Comparison of ENCODE assay signal across 8 mouse cellular contexts in the genomic region with DNA sequence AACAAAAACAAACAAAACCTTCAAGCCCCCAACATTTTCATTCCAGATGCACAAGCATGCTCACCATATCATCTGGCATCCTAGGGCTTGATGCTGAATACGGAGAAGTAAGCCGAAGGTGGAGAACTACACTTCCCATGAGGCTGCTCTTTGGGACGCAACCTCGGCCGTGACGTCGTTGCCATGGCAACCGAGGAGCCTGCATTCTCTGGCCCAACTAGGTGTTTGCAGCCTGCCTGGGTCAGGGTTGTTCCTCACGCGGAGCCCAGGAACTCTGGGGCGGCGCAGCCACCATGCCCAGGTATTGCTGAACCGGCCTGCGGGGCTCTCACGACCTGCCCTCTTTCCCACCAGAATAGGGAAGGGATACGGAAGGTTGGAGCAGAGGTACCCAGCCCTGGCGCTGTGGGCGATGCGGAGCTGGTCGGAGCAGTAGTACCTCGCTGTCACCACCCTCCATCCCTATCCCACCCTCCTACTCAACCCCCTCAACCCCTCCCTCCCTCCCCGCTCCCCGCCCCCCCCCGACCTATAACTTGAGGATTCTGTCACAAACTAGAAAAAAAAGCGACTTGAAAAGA. TPM values are rescaled to one million over a fixed set of nuclear protein-coding genes. Genes with fewer than 3 reads are reported as not detected.
DNase-seq lines count a peak whose midpoint lies in the region; ATAC-seq and TF ChIP-seq lines count a peak whose summit lies in the region.

A gene (plus strand): TSS at position 221 of the 581 bp plus-strand sequence.

- no peaks in the 10 kb centered on the region for H3K9me3 ChIP-seq in embryonic facial prominence, embryonic 11.5 days (replicated peaks; ENCODE audit: control insufficient read depth, low read length)
- H3K9me3 ChIP-seq in intestine, postnatal 0 days (ENCODE audit: control insufficient read depth) = no peaks in the 10 kb centered on the region
- no peaks in the 10 kb centered on the region for H3K9me3 ChIP-seq in midbrain, embryonic 10.5 days (replicated peaks)

- peak within 1 kb of the TSS; percentile 43 for H3K27ac ChIP-seq in embryonic facial prominence, embryonic 11.5 days (replicated peaks; ENCODE audit: low read depth, low read length)
- no peak within 1 kb of the TSS for H3K27ac ChIP-seq in intestine, postnatal 0 days (ENCODE audit: low read depth, low read length)
- H3K27ac ChIP-seq in midbrain, embryonic 10.5 days (replicated peaks) = peak within 1 kb of the TSS; percentile 82

- H3K4me3 ChIP-seq in embryonic facial prominence, embryonic 11.5 days (ENCODE audit: low read depth, low read length) = peak within 1 kb of the TSS; percentile 57
- peak within 1 kb of the TSS; percentile 46 for H3K4me3 ChIP-seq in intestine, postnatal 0 days (ENCODE audit: low read depth, low read length)
- peak within 1 kb of the TSS; percentile 65 for H3K4me3 ChIP-seq in midbrain, embryonic 10.5 days

- WGBS in embryonic facial prominence, embryonic 11.5 days = under 1% methylated on average over 21 of the region's 25 CpGs
- under 1% methylated on average over 25 of the region's 25 CpGs for WGBS in intestine, postnatal 0 days
- under 1% methylated on average over 25 of the region's 25 CpGs for WGBS in midbrain, embryonic 10.5 days

- H3K27me3 ChIP-seq in embryonic facial prominence, embryonic 11.5 days (ENCODE audit: control insufficient read depth, insufficient read depth, low read length) = no peaks in the 10 kb centered on the region
- no peaks in the 10 kb centered on the region for H3K27me3 ChIP-seq in intestine, postnatal 0 days (replicated peaks; ENCODE audit: control insufficient read depth, insufficient read depth, low read length)
- no peaks in the 10 kb centered on the region for H3K27me3 ChIP-seq in midbrain, embryonic 10.5 days (ENCODE audit: low read depth, poor library complexity, severe bottlenecking)

- DNase-seq in adrenal gland, postnatal 25 days = peak; percentile 88
- DNase-seq in embryonic facial prominence, embryonic 11.5 days (ENCODE audit: low spot score) = peak; percentile 99
- peak; percentile 89 to 91 for DNase-seq in left cerebral cortex, postnatal 36 days (ENCODE audit: low spot score in 2 of 2)
- DNase-seq in midbrain, embryonic 10.5 days (ENCODE audit: low spot score) = peak; percentile 93
- DNase-seq in right cerebral cortex, postnatal 36 days (ENCODE audit: low spot score in 2 of 2) = peak; percentile 90 to 92
- peak; percentile 79 to 89 for DNase-seq in urinary bladder, postnatal 4 days (ENCODE audit: low spot score in 2 of 2)

- no peaks in the 10 kb centered on the region for H3K4me1 ChIP-seq in embryonic facial prominence, embryonic 11.5 days (ENCODE audit: control insufficient read depth, insufficient read depth, low read length)
- H3K4me1 ChIP-seq in intestine, postnatal 0 days (replicated peaks; ENCODE audit: control insufficient read depth, insufficient read depth, low read length) = 0 out of 2 replicates have a peak, but pooled peaks cover 3% of the 10 kb centered on the region
- peaks cover 15% of the 10 kb centered on the region for H3K4me1 ChIP-seq in midbrain, embryonic 10.5 days

- H3K9ac ChIP-seq in embryonic facial prominence, embryonic 11.5 days (replicated peaks; ENCODE audit: low read length) = peak within 1 kb of the TSS; percentile 64
- H3K9ac ChIP-seq in intestine, postnatal 0 days (ENCODE audit: low read depth, low read length) = 0 out of 2 replicates have a peak within 1 kb of the TSS, but pooled peaks have one; percentile 40

- intact Hi-C loops in left cerebral cortex, postnatal 36 days (cut with DNase I) = loop anchor here (5.0 kb wide), 1 partner anchor 159 kb away; a partner anchor contains a TSS

- peak; percentile 93 for ATAC-seq in embryonic facial prominence, embryonic 11.5 days (replicated peaks; ENCODE audit: insufficient number of reproducible peaks, low FRiP score, low TSS enrichment, low read depth)
- ATAC-seq in granulocyte monocyte progenitor cell, adult 5-6 weeks (replicated peaks; ENCODE audit: poor library complexity, severe bottlenecking) = peak; percentile 97
- ATAC-seq in intestine, postnatal 0 days = peak; percentile 89

- H3K4me2 ChIP-seq in embryonic facial prominence, embryonic 11.5 days (ENCODE audit: low read depth, low read length) = peak within 1 kb of the TSS; percentile 68
- peak within 1 kb of the TSS; percentile 91 for H3K4me2 ChIP-seq in intestine, postnatal 0 days (replicated peaks; ENCODE audit: low read depth)

- no peaks in the 10 kb centered on the region for H3K36me3 ChIP-seq in embryonic facial prominence, embryonic 11.5 days (replicated peaks; ENCODE audit: control insufficient read depth, insufficient read depth, low read depth, low read length)
- H3K36me3 ChIP-seq in intestine, postnatal 0 days (ENCODE audit: control insufficient read depth, insufficient read depth) = no peaks in the 10 kb centered on the region
- H3K36me3 ChIP-seq in midbrain, embryonic 10.5 days = no peaks in the 10 kb centered on the region

- TF ChIP-seq CTCF in intestine, postnatal 0 days (IDR thresholded peaks at IDR 0.05; ENCODE audit: low read depth) = no peak

RNA-seq across cellular contexts. Expression of the gene that starts here (rescaled TPM):
- total RNA-seq in adrenal gland, postnatal 25 days (2021) = 22.4 and 22.6 TPM in 2 replicates
- 46.2 and 48.0 TPM in 2 replicates for polyA plus RNA-seq in embryonic facial prominence, embryonic 11.5 days (2014; fragmentation: Nextera tagmentation; extraction: Ambion mirVana)
- total RNA-seq in granulocyte monocyte progenitor cell, adult 5-6 weeks (2014; fragmentation: Nextera tagmentation) = 4.8 and 6.4 TPM in 2 replicates
- total RNA-seq in granulocyte monocyte progenitor cell, adult 5-6 weeks (2017) = 2.3 and 4.2 TPM in 2 replicates
- 10.1 and 11.4 TPM in 2 replicates for polyA plus RNA-seq in intestine, postnatal 0 days (2015; fragmentation: Nextera tagmentation; extraction: Ambion mirVana)
- total RNA-seq in left cerebral cortex, postnatal 36 days (2021) = 10 to 100 TPM; 19.8 to 22.3 TPM
- 30.9 and 32.7 TPM in 2 replicates for polyA plus RNA-seq in midbrain, embryonic 10.5 days (2016; fragmentation: Nextera tagmentation; extraction: Ambion mirVana)
